Comparison of ENCODE assay signal across 8 mouse cellular contexts in genomic region chr3:55112710-55113415, GRCm38 (mm10). TPM values are rescaled to one million over a fixed set of nuclear protein-coding genes. Genes with fewer than 3 reads are reported as not detected.
A peak's percentile ranks its signal among the peaks of the same experiment; 100 is the strongest.
DNase-seq lines count a peak whose midpoint lies in the region; ATAC-seq and TF ChIP-seq lines count a peak whose summit lies in the region.

No protein-coding gene starts in this region.

- peak overlapping the region; percentile 93 for H3K9ac ChIP-seq in hindbrain, embryonic 11.5 days (ENCODE audit: low read depth, low read length)
- peak overlapping the region; percentile 93 for H3K9ac ChIP-seq in lung, postnatal 0 days (replicated peaks; ENCODE audit: low read depth)
- H3K9ac ChIP-seq in stomach, postnatal 0 days (ENCODE audit: low read length), result peak overlapping the region; percentile 97

- DNase-seq in kidney, postnatal 10 days, result peak; percentile 30
- no peak for DNase-seq in kidney, postnatal 25 days
- DNase-seq in hindbrain, embryonic 11.5 days (ENCODE audit: low spot score), result peak; percentile 37
- DNase-seq in lung, postnatal 0 days (ENCODE audit: low spot score), result peak; percentile 46
- DNase-seq in stomach, postnatal 0 days (ENCODE audit: low spot score), result no peak
- DNase-seq in ovary, postnatal 10 days (ENCODE audit: low spot score), result no peak

- no peak for TF ChIP-seq POLR2A in cortical plate, adult 2 months (IDR thresholded peaks at IDR 0.05; ENCODE audit: extremely low read depth, insufficient read depth, low read length)

- peaks cover 3% of the 10 kb centered on the region for H3K4me1 ChIP-seq in cortical plate, adult 2 months (ENCODE audit: control insufficient read depth, insufficient read depth, low read length)
- H3K4me1 ChIP-seq in hindbrain, embryonic 11.5 days (replicated peaks; ENCODE audit: control insufficient read depth, insufficient read depth, low read length), result no peaks in the 10 kb centered on the region
- H3K4me1 ChIP-seq in lung, postnatal 0 days (ENCODE audit: insufficient read depth, low read depth, low read length), result peaks cover 9% of the 10 kb centered on the region; the same call in 1 of the 2 replicates
- 0 out of 2 replicates have a peak, but pooled peaks cover 2% of the 10 kb centered on the region for H3K4me1 ChIP-seq in stomach, postnatal 0 days (replicated peaks; ENCODE audit: control insufficient read depth, insufficient read depth)

- peak overlapping the region; percentile 65 for H3K4me3 ChIP-seq in cortical plate, adult 2 months (ENCODE audit: insufficient read depth, low read length)
- peak overlapping the region; percentile 70 for H3K4me3 ChIP-seq in hindbrain, embryonic 11.5 days (ENCODE audit: low read depth, low read length)
- H3K4me3 ChIP-seq in lung, postnatal 0 days (ENCODE audit: low read depth, low read length), result peak overlapping the region; percentile 85
- H3K4me3 ChIP-seq in stomach, postnatal 0 days (ENCODE audit: low read depth, low read length), result peak overlapping the region; percentile 94

- H3K9me3 ChIP-seq in hindbrain, embryonic 11.5 days (ENCODE audit: control insufficient read depth, low read length), result no peaks in the 10 kb centered on the region
- no peaks in the 10 kb centered on the region for H3K9me3 ChIP-seq in lung, postnatal 0 days (ENCODE audit: low read length)
- H3K9me3 ChIP-seq in stomach, postnatal 0 days (ENCODE audit: control insufficient read depth, low read length), result no peaks in the 10 kb centered on the region

- 0 out of 2 replicates have a peak overlapping the region, but pooled peaks have one; percentile 71 for H3K27ac ChIP-seq in cortical plate, adult 2 months (ENCODE audit: insufficient read depth, low read length)
- H3K27ac ChIP-seq in hindbrain, embryonic 11.5 days (ENCODE audit: low read depth, low read length), result no peak overlapping the region; the same call in 1 of the 2 replicates
- H3K27ac ChIP-seq in lung, postnatal 0 days (ENCODE audit: low read length), result peak overlapping the region; percentile 90
- H3K27ac ChIP-seq in stomach, postnatal 0 days (replicated peaks), result peak overlapping the region; percentile 93

- TF ChIP-seq CTCF in cortical plate, adult 2 months (IDR thresholded peaks at IDR 0.05; ENCODE audit: extremely low read depth, insufficient read depth, low read length), result no peak
- no peak for TF ChIP-seq CTCF in lung, postnatal 0 days (IDR thresholded peaks at IDR 0.05)
- TF ChIP-seq CTCF in stomach, postnatal 0 days (IDR thresholded peaks at IDR 0.05; ENCODE audit: low read depth), result no peak

- H3K27me3 ChIP-seq in hindbrain, embryonic 11.5 days (ENCODE audit: control insufficient read depth, insufficient read depth, low read length), result no peaks in the 10 kb centered on the region
- no peaks in the 10 kb centered on the region for H3K27me3 ChIP-seq in lung, postnatal 0 days (replicated peaks; ENCODE audit: insufficient read depth, low read length)
- no peaks in the 10 kb centered on the region for H3K27me3 ChIP-seq in stomach, postnatal 0 days (ENCODE audit: control insufficient read depth, insufficient read depth, low read length)

- H3K4me2 ChIP-seq in hindbrain, embryonic 11.5 days (replicated peaks; ENCODE audit: low read depth, low read length), result peak overlapping the region; percentile 69
- H3K4me2 ChIP-seq in lung, postnatal 0 days (replicated peaks; ENCODE audit: low read depth, low read length), result peak overlapping the region; percentile 72
- H3K4me2 ChIP-seq in stomach, postnatal 0 days (replicated peaks; ENCODE audit: low read depth), result peak overlapping the region; percentile 75

- H3K36me3 ChIP-seq in hindbrain, embryonic 11.5 days (ENCODE audit: control insufficient read depth, insufficient read depth, low read length), result peaks cover 7% of the 10 kb centered on the region; the same call in 1 of the 2 replicates
- no peaks in the 10 kb centered on the region for H3K36me3 ChIP-seq in lung, postnatal 0 days (ENCODE audit: insufficient read depth, low read length)
- peaks cover 9% of the 10 kb centered on the region for H3K36me3 ChIP-seq in stomach, postnatal 0 days (ENCODE audit: control insufficient read depth, insufficient read depth, low read length)

- TF ChIP-seq EP300 in lung, postnatal 0 days (IDR thresholded peaks at IDR 0.05), result peak; percentile 34; the same call in 1 of the 2 replicates
- no peak for TF ChIP-seq EP300 in stomach, postnatal 0 days (optimal IDR thresholded peaks at IDR 0.05)

- ATAC-seq in hindbrain, embryonic 11.5 days (ENCODE audit: low FRiP score), result no peak
- ATAC-seq in lung, postnatal 0 days, result no peak
- no peak for ATAC-seq in stomach, postnatal 0 days (ENCODE audit: low FRiP score, low TSS enrichment)
- ATAC-seq in monocyte, adult 5-6 weeks (replicated peaks; ENCODE audit: insufficient number of reproducible peaks, low FRiP score, low TSS enrichment, poor library complexity, severe bottlenecking), result no peak

- WGBS in hindbrain, embryonic 11.5 days, result 56% methylated on average over 16 of the region's 16 CpGs
- 19% methylated on average over 16 of the region's 16 CpGs for WGBS in lung, postnatal 0 days
- 29% methylated on average over 16 of the region's 16 CpGs for WGBS in stomach, postnatal 0 days

RNA-seq across cellular contexts. Expression of gene Spg20, which starts 1.0 kb away (rescaled TPM):
- polyA plus RNA-seq in cortical plate, adult 2 months (2012; rRNA removed), result 19.5 and 20.2 TPM in 2 replicates
- polyA plus RNA-seq in hindbrain, embryonic 11.5 days (2014; fragmentation: Nextera tagmentation; extraction: Ambion mirVana), result 49.6 and 49.7 TPM in 2 replicates
- polyA plus RNA-seq in lung, postnatal 0 days (2015; fragmentation: Nextera tagmentation; extraction: Ambion mirVana), result 18.7 and 21.3 TPM in 2 replicates
- 14.4 and 16.1 TPM in 2 replicates for polyA plus RNA-seq in stomach, postnatal 0 days (2015; fragmentation: Nextera tagmentation; extraction: Ambion mirVana)
- 11.2 to 19.3 TPM (median 12.6 TPM) in 3 replicates for total RNA-seq in monocyte, adult 5-6 weeks (2017)

RNA-seq across cellular contexts. Expression of gene Ccdc169, which starts 24.3 kb away (rescaled TPM):
- polyA plus RNA-seq in cortical plate, adult 2 months (2012; rRNA removed), result 0.19 and 0.21 TPM in 2 replicates
- polyA plus RNA-seq in hindbrain, embryonic 11.5 days (2014; fragmentation: Nextera tagmentation; extraction: Ambion mirVana), result 0.20 TPM in 1 of 2 replicates, not detected in the other
- 0.06 TPM in 1 of 2 replicates, not detected in the other for polyA plus RNA-seq in lung, postnatal 0 days (2015; fragmentation: Nextera tagmentation; extraction: Ambion mirVana)
- polyA plus RNA-seq in stomach, postnatal 0 days (2015; fragmentation: Nextera tagmentation; extraction: Ambion mirVana), result 0.05 TPM in 1 of 2 replicates, not detected in the other
- 0.53 to 0.58 TPM in 2 of 3 replicates, not detected in the other for total RNA-seq in monocyte, adult 5-6 weeks (2017)

RNA-seq across cellular contexts. Expression of gene Ccna1, which starts 57.6 kb away (rescaled TPM):
- 1.8 and 2.8 TPM in 2 replicates for polyA plus RNA-seq in cortical plate, adult 2 months (2012; rRNA removed)
- polyA plus RNA-seq in hindbrain, embryonic 11.5 days (2014; fragmentation: Nextera tagmentation; extraction: Ambion mirVana), result 1.6 and 3.7 TPM in 2 replicates
- polyA plus RNA-seq in lung, postnatal 0 days (2015; fragmentation: Nextera tagmentation; extraction: Ambion mirVana), result 10.7 and 11.9 TPM in 2 replicates
- polyA plus RNA-seq in stomach, postnatal 0 days (2015; fragmentation: Nextera tagmentation; extraction: Ambion mirVana), result 0.32 and 0.67 TPM in 2 replicates
- total RNA-seq in monocyte, adult 5-6 weeks (2017), result not detected in 3 replicates

Comparison
In these comparisons a context has a peak if more than half of its experiments do, and no peak if none do; other contexts are left out.
1. DNase-seq: peak in kidney, postnatal 10 days (single experiment), hindbrain, embryonic 11.5 days (single experiment) and lung, postnatal 0 days (single experiment); none in kidney, postnatal 25 days (0 of 2), stomach, postnatal 0 days (single experiment) and ovary, postnatal 10 days (single experiment).
2. Peak in every context shown above with its lines, with median percentiles within 50 percentile points of each other: H3K4me3 ChIP-seq, H3K4me2 ChIP-seq and H3K9ac ChIP-seq.